Mouse (Mus musculus) gastrocnemius, adult 8-10 months (tissue): ENCODE data around the gene Fthl17e. TPM values are rescaled to one million over a fixed set of nuclear protein-coding genes. Genes with fewer than 3 reads are reported as not detected.
A peak's percentile ranks its signal among the peaks of the same experiment; 100 is the strongest.
"Not testable (repeated sequence)": the region's sequence is repeated elsewhere in the genome, so short reads cannot be mapped to it uniquely, and the experiment has no call there.

ENCODE experiments used
- DNase-seq, 2 experiments: peaks; one replicate each; pipeline ENCODE4 v3.0.0; 2022; ENCODE audit warnings: low spot score in 2 of 2
- total RNA-seq, 4 experiments: library from RNA; stranded (reverse); gene quantifications; 2 replicates each; pipeline ENCODE4 v1.2.4; 2022

The Fthl17e gene
- total RNA-seq: not detected

DNA sequence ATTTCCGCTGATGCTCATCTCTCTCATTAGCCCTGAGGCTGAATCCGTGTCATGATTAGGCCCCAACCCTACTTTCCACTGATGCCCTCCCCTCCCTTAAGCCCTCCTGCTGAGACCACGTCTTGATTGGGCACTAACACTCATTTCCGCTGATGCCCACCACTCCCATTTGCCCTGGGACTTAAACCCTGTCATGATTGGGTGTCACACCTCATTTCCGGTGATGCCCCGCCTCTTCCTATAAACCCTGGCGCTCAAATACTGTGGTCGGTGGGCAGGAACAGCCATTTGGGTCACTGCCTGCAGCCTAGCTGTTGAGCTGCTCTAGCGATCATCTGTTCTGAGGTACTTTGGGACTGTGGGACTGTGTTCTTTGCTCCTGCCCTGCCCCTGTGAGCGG lies at the start of gene Fthl17e:
Fthl17e (plus strand) TSS at position 301 of the 400 bp plus-strand sequence.
- not testable (repeated sequence) for DNase-seq

DNA sequence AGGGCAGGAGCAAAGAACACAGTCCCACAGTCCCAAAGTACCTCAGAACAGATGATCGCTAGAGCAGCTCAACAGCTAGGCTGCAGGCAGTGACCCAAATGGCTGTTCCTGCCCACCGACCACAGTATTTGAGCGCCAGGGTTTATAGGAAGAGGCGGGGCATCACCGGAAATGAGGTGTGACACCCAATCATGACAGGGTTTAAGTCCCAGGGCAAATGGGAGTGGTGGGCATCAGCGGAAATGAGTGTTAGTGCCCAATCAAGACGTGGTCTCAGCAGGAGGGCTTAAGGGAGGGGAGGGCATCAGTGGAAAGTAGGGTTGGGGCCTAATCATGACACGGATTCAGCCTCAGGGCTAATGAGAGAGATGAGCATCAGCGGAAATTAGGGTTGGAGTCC lies 46.6 kb upstream of the Fthl17e start, which contains the start of gene Fthl17d:
Fthl17d (minus strand) TSS at position 101 of the 400 bp plus-strand sequence.
- DNase-seq: not testable (repeated sequence)

DNA sequence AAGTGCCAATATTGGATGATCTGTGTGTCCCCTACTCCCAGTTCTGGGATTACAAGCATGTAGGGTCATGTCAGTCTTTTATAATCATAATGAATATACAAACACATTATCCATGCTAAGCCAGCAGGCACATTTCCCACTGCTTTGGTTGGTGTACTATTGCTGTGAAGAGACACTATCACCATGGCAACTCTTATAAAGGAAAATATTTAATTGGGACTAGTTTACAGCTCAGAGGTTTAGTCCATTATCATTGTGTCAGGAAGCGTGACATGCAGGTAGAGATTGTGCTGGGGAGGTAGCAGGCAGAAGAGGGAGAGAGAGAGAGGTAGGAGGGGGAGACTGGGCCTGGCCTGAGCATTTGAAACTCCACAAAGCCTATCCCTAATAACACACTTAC lies 17.2 kb upstream of the Fthl17e start:
- DNase-seq: no peak

DNA sequence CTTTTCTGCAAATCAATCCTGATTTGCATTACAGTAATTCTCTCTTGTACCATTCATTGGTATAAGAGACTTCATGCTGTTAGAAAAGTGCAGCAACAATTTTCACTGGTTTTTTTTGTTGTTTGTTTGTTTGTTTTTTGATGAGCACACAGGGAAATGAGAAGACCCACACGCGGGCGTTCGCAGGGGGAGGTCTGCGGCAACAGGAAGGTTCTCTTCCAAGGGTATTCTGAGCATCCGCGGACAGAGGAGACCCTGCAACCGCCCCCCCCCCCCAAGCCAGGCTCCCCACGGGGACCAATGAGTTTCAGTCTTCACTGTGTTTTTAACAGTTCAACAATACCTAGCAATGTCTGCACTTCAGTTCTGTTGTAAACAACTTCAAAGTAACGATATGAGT lies 13.8 kb upstream of the Fthl17e start:
- no peak for DNase-seq

DNA sequence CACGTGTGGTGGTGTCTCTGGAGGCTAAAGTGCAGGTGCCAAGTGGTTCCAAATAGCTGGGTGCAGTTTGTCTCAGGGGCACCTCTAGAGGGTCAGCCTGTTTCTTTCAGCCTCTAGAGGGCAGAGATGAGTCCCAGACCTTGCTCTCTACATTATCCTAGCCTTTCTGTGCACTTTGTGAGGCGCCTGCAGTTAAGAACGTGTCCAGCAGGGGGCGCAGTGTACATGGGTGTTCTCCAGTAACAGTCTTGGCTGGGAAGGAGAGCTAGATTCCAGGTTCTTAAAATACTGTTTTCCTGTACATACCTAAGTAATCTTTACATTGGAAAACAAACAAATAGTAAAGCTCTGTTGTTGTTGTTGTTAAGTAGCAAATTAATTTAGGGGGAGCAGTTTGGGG lies 8.3 kb downstream of the Fthl17e start:
- DNase-seq: not testable (repeated sequence)

DNA sequence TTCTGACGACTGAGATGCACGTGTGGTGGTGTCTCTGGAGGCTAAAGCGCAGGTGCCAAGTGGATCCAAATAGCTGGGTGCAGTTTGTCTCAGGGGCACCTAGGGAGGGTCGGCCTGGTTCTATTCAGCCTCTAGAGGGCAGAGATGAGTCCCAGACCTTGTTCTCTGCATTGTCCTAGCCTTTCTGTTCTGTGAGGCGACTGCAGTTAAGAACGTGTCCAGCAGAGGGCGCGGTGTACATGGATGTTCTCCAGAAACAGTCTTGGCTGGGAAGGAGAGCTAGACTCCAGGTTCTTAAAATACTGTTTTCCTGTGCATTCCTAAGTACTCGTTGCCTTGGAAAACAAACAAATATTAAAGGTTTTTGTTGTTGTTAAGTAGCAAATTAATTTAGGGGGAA lies 27.7 kb downstream of the Fthl17e start:
- peak; percentile 18 to 70 for DNase-seq

DNA sequence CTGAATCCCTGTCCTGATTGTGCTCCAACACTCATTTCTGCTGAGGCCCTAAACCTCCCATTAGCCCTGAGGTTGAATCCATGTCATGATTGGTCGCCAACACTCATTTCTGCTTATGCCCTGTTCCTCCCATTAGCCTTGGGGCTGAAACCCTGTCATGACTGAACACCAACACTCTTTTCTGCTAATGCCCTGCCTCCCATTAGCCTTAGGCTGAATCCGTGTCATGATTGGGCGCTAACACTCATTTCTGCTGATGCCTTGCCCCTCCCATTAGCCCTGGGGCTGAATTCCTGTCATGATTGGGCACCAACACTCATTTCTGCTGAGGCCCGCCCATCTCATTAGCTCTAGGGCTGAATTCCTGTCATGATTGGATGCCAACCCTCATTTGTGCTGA lies 28.8 kb downstream of the Fthl17e start:
- no peak for DNase-seq

DNA sequence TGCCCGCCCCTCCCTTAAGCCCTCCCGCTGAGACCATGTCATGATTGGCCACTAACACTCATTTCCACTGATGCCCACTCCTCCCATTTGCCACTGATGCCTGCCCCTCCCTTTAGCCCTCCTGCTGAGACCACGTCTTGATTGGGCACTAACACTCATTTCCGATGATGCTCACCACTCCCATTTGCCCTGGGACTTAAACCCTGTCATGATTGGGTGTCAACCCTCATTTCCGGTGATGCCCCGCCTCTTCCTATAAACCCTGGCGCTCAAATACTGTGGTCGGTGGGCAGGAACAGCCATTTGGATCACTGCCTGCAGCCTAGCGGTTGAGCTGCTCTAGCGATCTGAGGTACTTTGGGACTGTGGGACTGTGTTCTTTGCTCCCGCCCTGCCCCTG lies 29.4 kb downstream of the Fthl17e start, which contains the start of gene Fthl17f:
Fthl17f (plus strand) TSS at position 301 of the 400 bp plus-strand sequence.
- not testable (repeated sequence) for DNase-seq

DNA sequence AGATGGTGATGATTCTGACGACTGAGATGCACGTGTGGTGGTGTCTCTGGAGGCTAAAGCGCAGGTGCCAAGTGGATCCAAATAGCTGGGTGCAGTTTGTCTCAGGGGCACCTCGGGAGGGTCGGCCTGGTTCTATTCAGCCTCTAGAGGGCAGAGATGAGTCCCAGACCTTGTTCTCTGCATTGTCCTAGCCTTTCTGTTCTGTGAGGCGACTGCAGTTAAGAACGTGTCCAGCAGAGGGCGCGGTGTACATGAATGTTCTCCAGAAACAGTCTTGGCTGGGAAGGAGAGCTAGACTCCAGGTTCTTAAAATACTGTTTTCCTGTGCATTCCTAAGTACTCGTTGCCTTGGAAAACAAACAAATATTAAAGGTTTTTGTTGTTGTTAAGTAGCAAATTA lies 44.4 kb downstream of the Fthl17e start:
- DNase-seq: peak in 1 of 2 experiments; percentile 49

Other genes starting within 250 kb of the Fthl17e start
- not detected for gene Ssxb5, start 229.8 kb upstream of the Fthl17e start, total RNA-seq
- gene Gm6592, start 189.5 kb upstream of the Fthl17e start, total RNA-seq: not detected
- not detected for gene Gm5751, start 159.2 kb upstream of the Fthl17e start, total RNA-seq
- gene B630019K06Rik, start 141.1 kb upstream of the Fthl17e start, total RNA-seq: under 1 TPM in 3 of 4 experiments, not detected in 1; 0.21 to 0.45 (median 0.34) TPM
- not detected for gene Fthl17b, start 70.5 kb upstream of the Fthl17e start, total RNA-seq
- gene Fthl17c, start 56.9 kb upstream of the Fthl17e start, total RNA-seq: not detected
- gene Fthl17d, start 46.7 kb upstream of the Fthl17e start, total RNA-seq: not detected
- not detected for gene Fthl17f, start 29.5 kb downstream of the Fthl17e start, total RNA-seq
- not detected for gene 4930402K13Rik, start 71.1 kb downstream of the Fthl17e start, total RNA-seq
- gene Lancl3, start 166.4 kb downstream of the Fthl17e start, total RNA-seq: under 1 TPM; 0.08 to 0.51 (median 0.17) TPM
- not detected for gene Gm14862, start 223.4 kb downstream of the Fthl17e start, total RNA-seq
- gene Xk, start 239.3 kb downstream of the Fthl17e start, total RNA-seq: 1 to 10 TPM; 4.2 to 6.5 (median 5.0) TPM